Mouse (Mus musculus) E14TG2a.4 (cell line): ENCODE measurements around the gene Nbeal2.

Experiments used
- CTCF ChIP-seq: conservative IDR thresholded peaks from 2 replicates; pipeline ENCODE4 v1.5.1; 2014; ENCODE audit warnings: low read length
- NANOG ChIP-seq: IDR thresholded peaks from 2 replicates; pipeline ENCODE4 v1.6.1; 2014; ENCODE audit warnings: borderline replicate concordance, low read length, mixed read lengths

DNA sequence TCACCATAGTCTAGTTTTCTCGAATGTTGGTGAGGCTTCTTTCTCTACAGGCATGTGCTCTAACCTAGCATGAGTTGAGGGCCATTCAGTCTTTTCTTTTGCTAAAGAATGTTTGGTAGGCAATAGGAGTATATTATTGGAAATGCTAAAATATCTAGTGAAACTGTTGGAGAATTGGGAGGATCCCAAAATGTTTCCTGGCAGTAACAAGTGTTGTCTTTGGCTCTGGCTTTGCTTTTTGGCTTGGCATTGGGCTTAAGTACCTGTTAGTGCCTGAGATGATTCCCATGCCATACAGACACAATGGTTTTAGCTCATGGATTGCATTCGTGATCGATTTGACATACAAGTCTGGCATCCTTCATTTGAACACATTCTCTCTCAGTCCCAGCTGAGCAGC, 42.5 kb downstream of the Nbeal2 start:
- TF ChIP-seq CTCF = no peak
- no peak for TF ChIP-seq NANOG
